Mouse (Mus musculus) lung, postnatal 0 days (tissue): ENCODE data around the gene Atp2b2.

ENCODE experiments used
- CTCF ChIP-seq: IDR thresholded peaks from 2 replicates; pipeline ENCODE4 v1.5.1; 2016; ENCODE audit warnings: antibody characterized with exemption, mild to moderate bottlenecking
- EP300 ChIP-seq: IDR thresholded peaks from 2 replicates; pipeline ENCODE4 v1.6.1; 2016; ENCODE audit warnings: antibody characterized with exemption, mild to moderate bottlenecking, control low read depth

DNA sequence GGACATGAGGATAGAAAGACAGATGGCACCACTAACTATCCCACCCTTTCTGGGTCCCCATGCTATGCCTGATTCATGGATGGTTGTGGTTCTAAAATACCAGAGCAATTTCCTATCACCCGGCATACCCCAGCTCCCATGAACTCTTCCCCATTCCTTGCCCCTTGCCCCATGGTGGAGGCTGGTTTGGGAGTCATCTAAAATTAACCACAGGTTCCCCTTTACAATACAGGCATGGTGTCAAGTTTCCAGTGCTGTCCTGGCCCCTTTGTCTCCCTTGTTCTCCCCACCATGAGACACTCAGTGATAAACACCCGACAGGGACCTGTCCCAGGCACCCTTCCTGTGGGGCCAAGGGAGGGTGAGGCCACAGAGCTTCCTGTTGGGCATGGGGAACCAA lies 204.7 kb downstream of the Atp2b2 start:
- TF ChIP-seq CTCF = no peak
- TF ChIP-seq EP300 = no peak
